Mouse (Mus musculus) ovary, adult 18-20 months (tissue): ENCODE measurements around the gene Rap2a.

Experiments used
- DNase-seq: peaks from one replicate; pipeline ENCODE4 v3.0.0; 2022; ENCODE audit warnings: low spot score, mixed read lengths

Gene Rap2a

GRCm38 (mm10) chr14:120477982-120478568 is at the start of gene Rap2a:
Gene Rap2a (plus strand): TSS chr14:120478444.
- peak; percentile 96 for DNase-seq

- no peak for DNase-seq
These were observed 49.7 kb upstream of the Rap2a start for GRCm38 (mm10) chr14:120428497-120428896.

- DNase-seq, result no peak
These were observed 45.5 kb upstream of the Rap2a start for GRCm38 (mm10) chr14:120432773-120433172.

GRCm38 (mm10) chr14:120433931-120434398 is 44.3 kb upstream of the Rap2a start:
- no peak for DNase-seq

- no peak for DNase-seq
These were observed 43.4 kb upstream of the Rap2a start for GRCm38 (mm10) chr14:120434831-120435230.

- DNase-seq, result no peak
These were observed 37.5 kb upstream of the Rap2a start for GRCm38 (mm10) chr14:120440716-120441115.

GRCm38 (mm10) chr14:120441256-120441655 is 37.0 kb upstream of the Rap2a start:
- DNase-seq, result no peak

GRCm38 (mm10) chr14:120441836-120442235 is 36.4 kb upstream of the Rap2a start:
- DNase-seq, result no peak

- DNase-seq, result no peak
These were observed 24.0 kb upstream of the Rap2a start for GRCm38 (mm10) chr14:120454221-120454620.

GRCm38 (mm10) chr14:120463938-120464727 is 14.1 kb upstream of the Rap2a start:
- no peak for DNase-seq

- DNase-seq, result no peak
These were observed 11.4 kb upstream of the Rap2a start for GRCm38 (mm10) chr14:120466816-120467215.

- no peak for DNase-seq
These were observed 9.0 kb upstream of the Rap2a start for GRCm38 (mm10) chr14:120469126-120469790.

- DNase-seq, result no peak
These were observed 2.0 kb upstream of the Rap2a start for GRCm38 (mm10) chr14:120476186-120476697.

GRCm38 (mm10) chr14:120477288-120477981 is 809 bp upstream of the Rap2a start:
- peak; percentile 97 for DNase-seq

- no peak for DNase-seq
These were observed 547 bp downstream of the Rap2a start for GRCm38 (mm10) chr14:120478641-120479341.

GRCm38 (mm10) chr14:120480341-120480900 is 2.2 kb downstream of the Rap2a start:
- no peak for DNase-seq

GRCm38 (mm10) chr14:120480927-120481326 is 2.7 kb downstream of the Rap2a start:
- DNase-seq, result no peak

- DNase-seq, result no peak
These were observed 6.3 kb downstream of the Rap2a start for GRCm38 (mm10) chr14:120484561-120484960.

GRCm38 (mm10) chr14:120496284-120496683 is 18.0 kb downstream of the Rap2a start:
- DNase-seq, result no peak

- no peak for DNase-seq
These were observed 18.6 kb downstream of the Rap2a start for GRCm38 (mm10) chr14:120496827-120497226.

GRCm38 (mm10) chr14:120499096-120499495 is 20.9 kb downstream of the Rap2a start:
- DNase-seq, result no peak
